Mouse (Mus musculus) hindbrain, embryonic 16.5 days (tissue): Measurements from ENCODE around the gene Upk3bl. TPM values are rescaled to one million over a fixed set of nuclear protein-coding genes. Genes with fewer than 3 reads are reported as not detected.
"Not testable (repeated sequence)": the region's sequence is repeated elsewhere in the genome, so short reads cannot be mapped to it uniquely, and the experiment has no call there.

ENCODE experiments used
- ATAC-seq: fragments of 200-750 bp; cut with Nextera tagmentation; 2 replicates; pipeline ENCODE4 v1.8.0; 2017; ENCODE audit warnings: moderate TSS enrichment, moderate library complexity
- H3K27ac ChIP-seq: fragments of 300-500 bp; sonication (generic); 2 replicates; pipeline ENCODE4 v1.5.1; 2014; ENCODE audit warnings: low read depth, mild to moderate bottlenecking, control low read depth, low read length, moderate library complexity
- H3K27me3 ChIP-seq: fragments of 300-500 bp; sonication (generic); replicated peaks from 2 replicates; pipeline ENCODE4 v1.6.1; 2014; ENCODE audit warnings: low read length; ENCODE audit not compliant: control insufficient read depth, insufficient read depth
- H3K36me3 ChIP-seq: fragments of 300-500 bp; sonication (generic); 2 replicates; pipeline ENCODE4 v1.6.1; 2014; ENCODE audit warnings: mild to moderate bottlenecking, low read length, moderate library complexity, mixed read lengths; ENCODE audit not compliant: control insufficient read depth, insufficient read depth
- H3K4me1 ChIP-seq: fragments of 300-500 bp; sonication (generic); 2 replicates; pipeline ENCODE4 v1.6.1; 2014; ENCODE audit warnings: low read depth, low read length; ENCODE audit not compliant: control insufficient read depth, insufficient read depth
- H3K4me2 ChIP-seq: fragments of 300-500 bp; sonication (generic); 2 replicates; pipeline ENCODE4 v1.6.1; 2014; ENCODE audit warnings: mild to moderate bottlenecking, low read length, control low read depth, moderate library complexity
- H3K4me3 ChIP-seq: fragments of 300-500 bp; sonication (generic); 2 replicates; pipeline ENCODE4 v1.5.1; 2014; ENCODE audit warnings: mild to moderate bottlenecking, low read length, control low read depth, moderate library complexity
- H3K9ac ChIP-seq: fragments of 300-500 bp; sonication (generic); 2 replicates; pipeline ENCODE4 v1.6.1; 2014; ENCODE audit warnings: low read depth, mild to moderate bottlenecking, control low read depth, low read length, moderate library complexity
- H3K9me3 ChIP-seq: fragments of 300-500 bp; sonication (generic); 2 replicates; pipeline ENCODE4 v1.6.1; 2014; ENCODE audit warnings: mild to moderate bottlenecking, low read length, moderate library complexity; ENCODE audit not compliant: control insufficient read depth
- WGBS: fragments of 180-500 bp; shearing (Covaris S2); extraction: QIAGEN DNeasy Blood & Tissue Kit; methylation state at CpG from one replicate; pipeline ENCODE4 v1.1.7; 2014; 5-methylcytosine and 5-hydroxymethylcytosine counted together
- polyA plus RNA-seq: library from polyadenylated mRNA; unstranded; fragments of >200 nt; fragmentation: Nextera tagmentation; extraction: Ambion mirVana; gene quantifications from 2 replicates; pipeline ENCODE4 v1.2.1, GENCODE M21; 2015

Gene Upk3bl
- polyA plus RNA-seq, 1 experiment from 2014 or later = not detected

DNA sequence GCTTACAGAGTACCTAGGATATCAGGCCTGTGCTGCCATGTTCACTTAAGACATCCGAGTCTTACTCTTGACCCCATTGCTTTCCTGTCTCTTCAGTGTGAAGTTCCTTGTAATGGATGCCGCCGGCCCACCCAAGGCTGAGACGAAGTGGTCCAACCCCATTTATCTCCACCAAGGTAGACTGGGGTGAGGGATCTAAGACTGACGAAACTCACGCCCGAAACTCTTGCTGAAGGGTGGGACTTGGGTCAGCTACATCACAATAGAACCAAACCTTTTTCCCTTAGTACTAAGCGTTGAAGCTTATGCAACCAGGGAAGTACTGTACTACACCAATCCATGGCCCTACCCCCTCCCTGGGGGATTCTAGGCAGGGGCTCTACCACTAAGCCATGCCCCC lies 12.6 kb upstream of the Upk3bl start:
- Histone ChIP-seq H3K4me1 (no peaks in the 10 kb centered on the region), H3K9me3 (no peaks in the 10 kb centered on the region), H3K9ac (no peak overlapping the region), H3K27me3 (no peaks in the 10 kb centered on the region; the same call in 1 of the 2 replicates), H3K36me3 (no peaks in the 10 kb centered on the region), H3K27ac (no peak overlapping the region), H3K4me2 (no peak overlapping the region), H3K4me3 (no peak overlapping the region)
- no peak for ATAC-seq
- WGBS = 97% methylated on average over 8 of the region's 8 CpGs

DNA sequence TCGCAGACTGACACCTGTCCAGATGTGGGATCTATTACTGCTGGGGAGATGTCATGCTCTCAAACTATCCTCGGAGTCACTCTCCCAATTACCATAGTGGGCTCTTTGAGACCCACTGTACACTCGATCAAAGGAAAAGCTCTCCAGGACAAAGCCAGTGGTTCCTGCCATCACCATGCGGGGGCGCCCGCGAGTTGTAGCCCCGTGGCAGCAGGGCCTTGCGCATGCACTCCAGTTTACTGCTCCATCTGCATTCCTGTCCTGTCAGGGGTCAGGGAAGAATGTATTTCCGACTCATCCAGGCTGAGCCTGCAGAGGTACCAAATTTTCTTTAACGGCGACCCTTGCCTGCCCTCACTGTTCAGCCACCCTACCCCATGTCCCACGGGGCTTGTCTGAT lies 9.4 kb upstream of the Upk3bl start:
- no peak overlapping the region for H3K4me2 ChIP-seq
- H3K27me3 ChIP-seq = no peaks in the 10 kb centered on the region; the same call in 1 of the 2 replicates
- H3K9ac ChIP-seq = no peak overlapping the region
- no peak overlapping the region for H3K27ac ChIP-seq
- H3K4me3 ChIP-seq = no peak overlapping the region
- no peaks in the 10 kb centered on the region for H3K9me3 ChIP-seq
- no peaks in the 10 kb centered on the region for H3K36me3 ChIP-seq
- no peak for ATAC-seq
- 75% methylated on average over 13 of the region's 13 CpGs for WGBS
- H3K4me1 ChIP-seq = no peaks in the 10 kb centered on the region

DNA sequence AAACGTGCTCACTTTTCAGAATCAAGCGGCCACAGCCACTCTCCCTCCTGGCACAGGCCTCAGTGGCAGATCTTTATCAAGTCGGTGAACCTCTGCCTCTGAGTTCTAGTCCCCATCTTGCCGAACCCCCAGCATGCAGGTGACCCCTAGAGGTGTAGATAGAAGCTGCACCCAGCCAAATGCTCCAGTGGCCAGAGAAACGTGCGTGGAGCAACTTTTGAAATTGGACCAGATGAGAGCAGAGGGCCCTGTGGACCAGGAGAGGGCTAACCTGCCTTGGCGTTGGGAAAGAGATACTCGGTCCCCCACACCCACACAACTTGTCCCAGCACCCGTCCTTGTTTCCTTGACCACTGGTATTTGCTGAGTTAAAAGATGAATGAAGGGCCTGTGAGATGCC lies 8.9 kb upstream of the Upk3bl start:
- WGBS = 33% methylated on average over 9 of the region's 9 CpGs
- no peak for ATAC-seq

DNA sequence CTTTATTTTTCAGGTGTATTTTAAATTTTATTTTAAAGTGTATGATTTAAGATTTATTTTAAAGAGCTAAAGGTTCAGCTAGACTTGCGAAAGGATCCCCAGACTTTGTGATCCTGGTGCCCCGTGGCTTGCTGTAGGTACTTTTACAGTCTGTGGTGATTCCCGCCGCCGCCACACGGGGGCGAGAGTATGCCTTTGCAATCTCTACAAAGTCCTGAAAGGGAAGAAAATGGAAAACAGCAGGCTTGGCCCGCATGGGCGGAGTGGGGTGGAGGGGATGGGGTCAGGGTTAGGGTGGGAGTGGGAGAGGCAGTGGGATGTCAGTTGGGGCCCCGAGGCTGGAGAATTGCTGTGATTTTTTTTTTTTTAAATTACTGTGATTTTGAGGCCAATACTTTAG lies 8.3 kb upstream of the Upk3bl start:
- WGBS = 2% methylated on average over 10 of the region's 10 CpGs
- Histone ChIP-seq H3K36me3 (no peaks in the 10 kb centered on the region), H3K9me3 (no peaks in the 10 kb centered on the region), H3K27me3 (no peaks in the 10 kb centered on the region; the same call in 1 of the 2 replicates), H3K4me3 (no peak overlapping the region), H3K4me1 (no peaks in the 10 kb centered on the region), H3K4me2 (no peak overlapping the region), H3K27ac (no peak overlapping the region), H3K9ac (no peak overlapping the region)
- ATAC-seq = no peak

More for the DNA sequence above, 8.9 kb upstream of the Upk3bl start:
- Histone ChIP-seq H3K4me3 (no peak overlapping the region), H3K36me3 (no peaks in the 10 kb centered on the region), H3K9me3 (no peaks in the 10 kb centered on the region), H3K27ac (no peak overlapping the region), H3K4me1 (no peaks in the 10 kb centered on the region), H3K4me2 (no peak overlapping the region), H3K27me3 (no peaks in the 10 kb centered on the region; the same call in 1 of the 2 replicates), H3K9ac (no peak overlapping the region)

DNA sequence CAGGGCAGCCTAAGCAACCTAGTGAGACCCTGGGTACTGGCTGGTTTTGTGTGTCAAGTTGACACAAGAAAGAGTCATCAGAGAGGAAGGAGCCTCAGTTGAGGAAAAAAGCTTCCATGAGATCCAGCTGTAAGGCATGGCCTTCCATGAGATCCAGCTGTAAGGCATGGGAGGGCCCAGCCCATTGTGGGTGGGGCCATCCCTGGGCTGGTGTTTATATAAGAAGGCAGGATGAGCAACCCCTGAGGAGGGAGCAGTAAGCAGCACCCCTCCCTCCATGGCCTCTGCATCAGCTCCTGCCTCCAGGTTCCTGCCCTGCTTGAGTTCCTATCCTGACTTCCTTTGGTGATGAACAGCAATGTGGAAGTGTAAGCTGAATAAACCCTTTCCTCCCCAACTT lies 5.8 kb upstream of the Upk3bl start:
- H3K27me3 ChIP-seq, H3K4me3 ChIP-seq, H3K9me3 ChIP-seq, H3K4me2 ChIP-seq, H3K27ac ChIP-seq, ATAC-seq, H3K36me3 ChIP-seq, H3K4me1 ChIP-seq, H3K9ac ChIP-seq: not testable (repeated sequence)

DNA sequence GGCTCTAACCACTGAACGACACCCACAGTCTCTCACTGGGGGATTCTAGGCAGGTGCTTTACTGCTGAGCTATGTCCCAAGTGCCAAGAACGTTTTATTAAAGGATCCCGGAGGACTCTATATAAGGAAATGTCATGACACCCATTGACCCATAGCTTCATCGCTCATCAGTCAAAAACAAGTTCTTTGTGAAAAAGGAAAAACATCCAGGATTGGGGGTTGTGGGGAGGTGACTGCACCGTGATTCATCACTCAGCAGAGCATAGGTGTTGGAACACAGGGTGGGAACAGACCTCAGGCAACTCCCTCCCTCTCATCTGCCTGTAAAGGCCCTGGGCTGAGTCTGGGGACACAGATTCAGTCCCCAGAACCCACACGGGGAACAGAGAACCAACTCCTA lies 4.4 kb upstream of the Upk3bl start:
- H3K4me1 ChIP-seq = peaks cover 9% of the 10 kb centered on the region
- H3K4me2 ChIP-seq = no peak overlapping the region
- no peak overlapping the region for H3K9ac ChIP-seq
- ATAC-seq = no peak
- no peaks in the 10 kb centered on the region for H3K36me3 ChIP-seq
- no peaks in the 10 kb centered on the region for H3K9me3 ChIP-seq
- no peak overlapping the region for H3K27ac ChIP-seq
- WGBS = 58% methylated on average over 6 of the region's 6 CpGs
- H3K27me3 ChIP-seq = no peaks in the 10 kb centered on the region
- H3K4me3 ChIP-seq = no peak overlapping the region

DNA sequence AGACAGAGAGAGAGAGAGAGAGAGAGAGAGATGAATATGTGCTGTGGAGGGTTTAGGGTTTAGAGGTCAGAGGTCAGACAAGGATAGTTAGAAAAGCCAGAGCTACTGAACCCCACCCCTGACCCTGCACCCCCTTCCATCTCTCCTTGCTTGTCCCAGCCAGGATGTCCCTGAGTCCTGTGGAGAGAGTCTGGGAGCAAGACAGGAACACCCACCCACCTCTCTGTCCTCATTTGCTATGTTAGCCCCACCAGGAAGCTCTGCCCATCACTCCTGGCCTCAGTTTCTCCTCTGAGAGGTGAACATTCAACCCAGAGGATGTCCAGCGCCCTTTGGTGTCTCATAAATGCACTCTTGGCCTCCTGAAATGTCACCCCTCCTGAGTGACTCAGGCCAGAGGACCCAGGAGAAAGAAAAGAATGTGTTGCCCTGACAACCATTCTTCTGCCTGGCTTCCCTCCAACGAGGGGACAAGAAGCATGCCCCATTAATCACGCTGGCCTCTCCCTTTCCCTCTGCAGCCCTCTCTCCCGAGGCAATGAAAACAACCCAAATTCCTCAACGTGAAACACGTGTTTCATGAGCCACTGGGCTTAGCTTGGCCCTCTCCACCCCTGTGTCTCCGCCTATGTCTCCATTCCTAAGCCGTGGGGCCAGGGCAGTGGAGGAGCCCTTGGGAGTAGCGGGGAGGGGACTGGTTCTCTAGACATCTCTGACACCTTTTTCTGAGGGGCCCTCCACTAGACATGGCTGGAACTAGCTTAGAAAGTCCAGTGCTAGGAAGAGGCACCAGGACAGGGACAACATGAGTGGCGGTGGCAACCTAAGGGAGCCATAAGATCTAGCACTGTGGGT lies 2.8 kb upstream of the Upk3bl start:
- no peaks in the 10 kb centered on the region for H3K9me3 ChIP-seq
- no peak overlapping the region for H3K9ac ChIP-seq
- H3K4me2 ChIP-seq = no peak overlapping the region
- no peak overlapping the region; the same call in none of the 2 replicates for H3K27ac ChIP-seq
- no peaks in the 10 kb centered on the region for H3K36me3 ChIP-seq
- peaks cover 9% of the 10 kb centered on the region for H3K4me1 ChIP-seq
- ATAC-seq = peak; percentile 82
- WGBS = 8% methylated on average over 10 of the region's 10 CpGs
- H3K4me3 ChIP-seq = no peak overlapping the region
- H3K27me3 ChIP-seq = no peaks in the 10 kb centered on the region

DNA sequence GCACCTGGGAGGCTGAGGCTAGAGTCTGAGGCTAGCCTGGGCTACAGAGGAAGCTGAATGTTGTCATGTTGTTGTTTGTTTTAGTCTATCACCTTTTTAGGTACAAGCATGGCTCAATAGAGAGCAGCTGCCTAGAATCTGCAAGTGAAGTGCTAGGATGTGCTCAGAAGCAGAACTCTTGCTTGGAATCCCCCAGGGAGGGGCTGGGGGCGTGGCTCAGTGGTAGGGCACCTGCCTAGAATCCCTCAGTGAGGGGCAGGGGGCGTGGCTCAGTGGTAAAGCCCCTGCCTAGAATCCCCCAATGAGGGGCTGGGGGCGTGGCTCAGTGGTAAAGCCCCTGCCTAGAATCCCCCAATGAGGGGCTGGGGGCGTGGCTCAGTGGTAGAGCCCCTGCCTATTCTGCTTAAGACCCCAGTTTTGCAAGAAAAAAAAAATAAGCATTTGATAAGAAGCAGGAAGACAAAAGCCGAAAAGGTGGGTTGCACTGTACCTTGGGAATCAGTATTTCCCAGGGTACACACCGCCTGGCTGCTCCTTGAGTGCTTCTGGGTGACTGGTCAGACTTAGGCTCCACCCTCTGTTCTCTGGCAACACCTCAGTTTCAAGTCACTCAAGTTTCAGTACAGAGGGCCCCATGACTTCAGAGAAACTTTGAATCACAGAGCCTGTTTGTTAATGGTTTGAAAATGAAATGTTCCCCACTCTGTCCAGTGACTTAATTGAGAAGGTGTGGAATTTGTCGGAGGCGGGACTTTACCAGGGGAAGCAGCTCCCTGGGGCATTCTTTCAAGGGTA lies 1.2 kb upstream of the Upk3bl start:
- H3K27ac ChIP-seq = no peak overlapping the region
- ATAC-seq = no peak
- WGBS = 85% methylated on average over 8 of the region's 8 CpGs
- peaks cover 9% of the 10 kb centered on the region for H3K4me1 ChIP-seq
- no peaks in the 10 kb centered on the region for H3K9me3 ChIP-seq
- H3K9ac ChIP-seq = no peak overlapping the region
- no peak overlapping the region for H3K4me2 ChIP-seq
- no peak overlapping the region for H3K4me3 ChIP-seq
- no peaks in the 10 kb centered on the region for H3K36me3 ChIP-seq
- no peaks in the 10 kb centered on the region for H3K27me3 ChIP-seq

DNA sequence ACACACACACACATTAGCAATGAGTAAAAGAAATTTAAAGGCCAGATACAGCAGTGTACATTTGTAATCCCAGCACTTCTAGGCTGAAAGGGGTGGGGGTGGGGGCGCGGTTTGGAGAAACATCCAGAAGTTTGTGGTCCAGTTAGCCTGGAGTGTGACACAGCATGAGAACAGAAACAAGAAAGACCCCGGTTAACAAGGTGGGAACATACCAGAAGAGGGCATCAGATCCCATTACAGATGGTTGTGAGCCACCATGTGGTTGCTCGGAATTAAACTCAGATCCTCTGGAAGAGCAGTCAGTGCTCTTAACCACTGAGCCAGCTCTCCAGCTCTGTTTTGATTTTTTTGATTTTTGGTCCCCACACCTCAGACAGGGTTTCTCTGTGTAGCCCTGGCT lies 1.8 kb downstream of the Upk3bl start:
- ATAC-seq = no peak
- Histone ChIP-seq H3K27ac (no peak overlapping the region), H3K36me3 (no peaks in the 10 kb centered on the region), H3K4me3 (no peak overlapping the region), H3K9me3 (no peaks in the 10 kb centered on the region), H3K4me1 (peaks cover 8% of the 10 kb centered on the region), H3K27me3 (no peaks in the 10 kb centered on the region), H3K4me2 (no peak overlapping the region), H3K9ac (no peak overlapping the region)
- WGBS = 44% methylated on average over 4 of the region's 4 CpGs
